Mouse (Mus musculus) liver, embryonic 13.5 days (tissue): ENCODE data around the gene Hccs. TPM values are rescaled to one million over a fixed set of nuclear protein-coding genes. Genes with fewer than 3 reads are reported as not detected.
"Not testable (repeated sequence)": the region's sequence is repeated elsewhere in the genome, so short reads cannot be mapped to it uniquely, and the experiment has no call there.

Experiments
- ATAC-seq: fragments of 200-750 bp; cut with Nextera tagmentation; 2 replicates; pipeline ENCODE4 v1.8.0; 2017; ENCODE audit warnings: low read depth, mild to moderate bottlenecking, moderate number of reproducible peaks, moderate library complexity
- DNase-seq: peaks from one replicate; pipeline ENCODE4 v3.0.0; 2022
- H3K27ac ChIP-seq: fragments of 300-500 bp; sonication (generic); 2 replicates; pipeline ENCODE4 v1.5.1; 2015; ENCODE audit warnings: moderate library complexity, mild to moderate bottlenecking, inconsistent platforms
- H3K27me3 ChIP-seq: fragments of 300-500 bp; sonication (generic); 2 replicates; pipeline ENCODE4 v1.6.1; 2015; ENCODE audit warnings: mild to moderate bottlenecking, inconsistent platforms
- H3K36me3 ChIP-seq: fragments of 300-500 bp; sonication (generic); 2 replicates; pipeline ENCODE4 v1.6.1; 2015; ENCODE audit warnings: mild to moderate bottlenecking, inconsistent platforms
- H3K4me1 ChIP-seq: fragments of 300-500 bp; sonication (generic); replicated peaks from 2 replicates; pipeline ENCODE4 v1.6.1; 2015; ENCODE audit warnings: inconsistent platforms
- H3K4me2 ChIP-seq: fragments of 300-500 bp; sonication (generic); 2 replicates; pipeline ENCODE4 v1.6.1; 2015; ENCODE audit warnings: inconsistent platforms, mild to moderate bottlenecking, moderate library complexity
- H3K4me3 ChIP-seq: fragments of 300-500 bp; sonication (generic); replicated peaks from 2 replicates; pipeline ENCODE4 v1.5.1; 2015; ENCODE audit warnings: mild to moderate bottlenecking, inconsistent platforms
- H3K9ac ChIP-seq: fragments of 300-500 bp; sonication (generic); 2 replicates; pipeline ENCODE4 v1.6.1; 2015; ENCODE audit warnings: mild to moderate bottlenecking, inconsistent platforms
- H3K9me3 ChIP-seq: fragments of 300-500 bp; sonication (generic); replicated peaks from 2 replicates; pipeline ENCODE4 v1.6.1; 2016; ENCODE audit warnings: inconsistent platforms
- WGBS: fragments of 180-500 bp; shearing (Covaris S2); methylation state at CpG from one replicate; pipeline ENCODE4 v1.1.7; 2015; ENCODE audit not compliant: insufficient replicate concordance; 5-methylcytosine and 5-hydroxymethylcytosine counted together
- polyA plus RNA-seq: library from polyadenylated mRNA; unstranded; fragments of >200 nt; fragmentation: Nextera tagmentation; extraction: Ambion mirVana; gene quantifications from 2 replicates; pipeline ENCODE4 v1.2.1, GENCODE M21; 2015

Gene Hccs
- 16.7 and 19.8 TPM in 2 replicates for polyA plus RNA-seq

DNA sequence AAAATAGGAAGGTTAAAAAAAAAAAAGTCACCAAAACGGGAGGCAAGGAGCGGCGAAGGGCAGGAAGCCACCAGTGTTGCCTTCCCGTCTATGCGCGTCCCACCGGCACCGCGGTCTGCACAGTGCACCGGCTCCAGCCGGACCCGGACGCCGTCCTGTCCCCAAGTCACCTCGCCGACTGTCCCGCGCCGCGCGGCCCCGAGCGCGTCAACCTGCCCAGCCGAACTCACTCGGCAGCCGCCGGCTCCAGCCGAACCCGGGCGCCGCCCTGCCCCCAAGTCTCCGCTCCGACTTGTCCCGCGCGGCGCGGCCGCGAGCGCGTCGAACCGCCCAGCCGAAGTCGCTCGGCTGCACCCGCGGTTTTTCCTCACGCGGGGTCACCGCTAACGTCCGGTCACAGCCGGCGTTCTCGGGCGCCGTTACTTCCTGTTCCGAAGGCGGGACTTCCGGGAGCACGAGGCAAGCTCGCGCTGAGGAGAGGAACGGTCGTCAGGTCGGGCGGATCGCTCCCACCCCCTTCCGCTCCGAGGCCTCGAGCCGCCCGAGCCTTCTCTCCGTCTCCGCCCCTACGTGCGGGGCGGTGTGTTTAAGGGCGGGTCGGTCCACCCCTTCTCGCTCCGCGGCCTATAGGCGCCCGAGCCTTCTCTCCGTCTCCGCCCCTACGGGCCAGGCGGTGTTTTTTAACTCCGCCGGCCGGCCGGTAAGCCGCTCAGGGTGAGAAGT lies at the start of gene Hccs:
Hccs (minus strand) TSS at position 428 of the 723 bp plus-strand sequence.
- peak; percentile 86 for DNase-seq
- peaks cover 13% of the 10 kb centered on the region for H3K4me1 ChIP-seq
- 20% methylated on average over 89 of the region's 97 CpGs for WGBS
- peak; percentile 100 for ATAC-seq
- peak within 1 kb of the TSS; percentile 83 for H3K27ac ChIP-seq
- no peaks in the 10 kb centered on the region for H3K27me3 ChIP-seq
- peak within 1 kb of the TSS; percentile 71 for H3K4me3 ChIP-seq
- peak within 1 kb of the TSS; percentile 80 for H3K9ac ChIP-seq
- peak within 1 kb of the TSS; percentile 69 for H3K4me2 ChIP-seq
- H3K9me3 ChIP-seq = no peaks in the 10 kb centered on the region
- peaks cover 6% of the 10 kb centered on the region; the same call in 1 of the 2 replicates for H3K36me3 ChIP-seq

DNA sequence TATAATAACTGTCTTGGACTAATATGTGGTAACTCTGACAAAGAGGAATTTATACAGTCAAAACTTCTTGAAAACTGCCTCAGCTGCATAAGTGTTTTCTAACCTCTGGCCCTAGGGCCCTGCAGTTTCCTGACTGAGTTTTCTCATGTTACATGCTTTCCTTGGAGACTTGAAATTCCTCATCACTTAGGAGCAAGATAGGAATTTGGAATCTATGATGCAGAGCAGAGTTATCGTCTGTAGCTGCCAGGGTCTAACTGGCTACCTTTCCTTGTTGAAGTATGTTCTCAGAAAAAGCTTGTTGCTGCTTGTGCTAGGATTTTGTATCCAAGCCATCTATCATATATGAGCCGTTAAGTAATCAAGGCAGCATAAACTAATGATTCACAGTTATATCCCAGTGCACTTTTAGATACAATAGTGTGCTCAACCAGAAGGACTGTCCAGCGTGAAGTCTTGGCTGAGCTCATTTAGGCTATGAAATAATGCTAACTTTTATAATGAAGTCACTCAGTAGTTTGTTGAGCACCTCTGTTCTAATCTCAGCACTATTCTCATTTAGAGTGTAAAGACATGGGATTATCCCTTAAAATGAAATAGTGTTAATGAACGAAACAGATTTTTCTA lies 37.1 kb upstream of the Hccs start:
- Histone ChIP-seq H3K9ac (no peak overlapping the region), H3K4me2 (no peak overlapping the region), H3K4me3 (no peak overlapping the region), H3K27ac (no peak overlapping the region), H3K27me3 (no peaks in the 10 kb centered on the region), H3K36me3 (no peaks in the 10 kb centered on the region), H3K4me1 (no peaks in the 10 kb centered on the region), H3K9me3 (no peaks in the 10 kb centered on the region)
- 59% methylated on average over 4 of the region's 4 CpGs for WGBS
- no peak for DNase-seq
- no peak for ATAC-seq

DNA sequence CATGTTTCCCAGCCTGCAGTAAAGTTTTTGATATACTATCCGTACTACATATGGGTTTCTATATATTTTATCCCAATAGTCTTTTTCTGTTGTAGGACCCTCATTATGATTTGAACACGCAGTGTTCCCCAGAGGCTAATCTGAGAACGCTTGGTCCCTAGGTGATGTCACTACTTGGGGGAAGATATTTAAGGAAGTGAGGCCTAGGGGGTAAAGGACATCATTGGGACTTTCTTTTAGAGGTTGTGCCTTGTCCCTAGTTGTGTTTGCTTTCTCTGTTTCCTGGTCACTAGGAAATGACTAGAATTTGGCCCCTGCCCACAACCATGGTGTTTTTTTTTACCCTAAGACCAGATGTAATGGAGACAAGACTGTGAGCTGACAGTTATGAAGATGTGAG lies 18.0 kb upstream of the Hccs start:
- Histone ChIP-seq H3K9me3 (no peaks in the 10 kb centered on the region), H3K9ac (no peak overlapping the region), H3K27me3 (no peaks in the 10 kb centered on the region), H3K4me1 (no peaks in the 10 kb centered on the region), H3K4me2 (no peak overlapping the region), H3K4me3 (no peak overlapping the region), H3K27ac (no peak overlapping the region), H3K36me3 (no peaks in the 10 kb centered on the region)
- WGBS = 51% methylated on average over 3 of the region's 3 CpGs
- DNase-seq (no peak), ATAC-seq (no peak)

- Histone ChIP-seq H3K27me3 (no peaks in the 10 kb centered on the region), H3K27ac (no peak overlapping the region), H3K4me2 (no peak overlapping the region), H3K4me1 (no peaks in the 10 kb centered on the region), H3K36me3 (no peaks in the 10 kb centered on the region), H3K4me3 (no peak overlapping the region), H3K9me3 (no peaks in the 10 kb centered on the region), H3K9ac (no peak overlapping the region)
- ATAC-seq = no peak
- no peak for DNase-seq
Observed at GRCm38 (mm10) chrX:169337559-169337958, 17.4 kb upstream of the Hccs start.

GRCm38 (mm10) chrX:169332264-169332663 lies 12.1 kb upstream of the Hccs start:
- Histone ChIP-seq H3K4me1 (no peaks in the 10 kb centered on the region), H3K4me2 (no peak overlapping the region), H3K4me3 (no peak overlapping the region), H3K36me3 (no peaks in the 10 kb centered on the region), H3K27me3 (no peaks in the 10 kb centered on the region), H3K9me3 (no peaks in the 10 kb centered on the region), H3K27ac (no peak overlapping the region), H3K9ac (no peak overlapping the region)
- 32% methylated on average over 3 of the region's 3 CpGs for WGBS
- DNase-seq (no peak), ATAC-seq (no peak)

DNA sequence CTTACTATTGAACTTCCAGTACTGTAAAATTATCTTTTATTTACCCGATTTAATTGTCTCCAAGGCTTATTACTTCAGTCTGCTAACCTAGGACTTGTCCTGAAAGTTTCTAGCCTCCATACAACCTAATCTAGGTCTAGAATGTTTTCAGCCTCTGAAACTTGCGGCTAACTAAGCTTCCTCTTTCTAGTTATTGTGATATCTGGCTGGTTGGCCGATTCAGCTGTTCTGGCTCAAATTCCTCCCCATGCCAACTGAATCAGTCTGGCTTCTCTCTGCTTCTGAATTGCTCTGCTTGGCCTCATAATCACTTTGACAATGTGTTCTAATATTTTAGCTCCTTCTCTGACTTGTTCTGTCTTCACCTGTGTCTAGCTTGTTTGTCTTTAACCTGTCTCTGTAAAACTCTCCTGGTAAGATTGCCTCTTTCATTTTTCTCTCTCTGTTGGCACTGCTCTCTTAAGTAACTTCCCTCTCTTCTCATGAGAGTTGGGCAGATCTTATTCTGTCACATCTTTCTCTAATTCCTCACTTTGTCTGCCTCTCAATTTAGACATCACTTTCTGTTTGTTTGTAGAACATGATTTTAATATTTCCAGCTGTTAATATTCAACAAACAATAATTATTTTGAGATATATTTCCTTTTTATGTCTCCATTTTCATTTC lies 5.9 kb upstream of the Hccs start:
- DNase-seq = no peak
- Histone ChIP-seq H3K4me2 (no peak overlapping the region), H3K27ac (no peak overlapping the region), H3K27me3 (no peaks in the 10 kb centered on the region), H3K36me3 (no peaks in the 10 kb centered on the region), H3K4me1 (no peaks in the 10 kb centered on the region), H3K9me3 (no peaks in the 10 kb centered on the region), H3K9ac (no peak overlapping the region), H3K4me3 (no peak overlapping the region)
- WGBS = 39% methylated on average over 3 of the region's 3 CpGs
- no peak for ATAC-seq

GRCm38 (mm10) chrX:169320668-169321005 lies 465 bp upstream of the Hccs start:
- H3K9ac ChIP-seq = peak overlapping the region; percentile 41; the same call in 1 of the 2 replicates
- peak overlapping the region; percentile 71 for H3K4me3 ChIP-seq
- peak overlapping the region; percentile 52 for H3K4me2 ChIP-seq
- not testable (repeated sequence) for H3K9me3 ChIP-seq, DNase-seq, H3K36me3 ChIP-seq, H3K27me3 ChIP-seq, H3K27ac ChIP-seq
- peak; percentile 8 for ATAC-seq
- WGBS = 21% methylated on average over 15 of the region's 15 CpGs
- H3K4me1 ChIP-seq = peaks cover 13% of the 10 kb centered on the region

GRCm38 (mm10) chrX:169319066-169319760 lies 959 bp downstream of the Hccs start:
- no peaks in the 10 kb centered on the region for H3K9me3 ChIP-seq
- H3K4me2 ChIP-seq = peak overlapping the region; percentile 69
- H3K4me3 ChIP-seq = peak overlapping the region; percentile 71
- peak overlapping the region; percentile 83 for H3K27ac ChIP-seq
- H3K36me3 ChIP-seq = peaks cover 11% of the 10 kb centered on the region; the same call in 1 of the 2 replicates
- no peaks in the 10 kb centered on the region for H3K27me3 ChIP-seq
- ATAC-seq (no peak), DNase-seq (no peak)
- H3K9ac ChIP-seq = peak overlapping the region; percentile 80
- WGBS = 36% methylated on average over 12 of the region's 12 CpGs
- peaks cover 13% of the 10 kb centered on the region for H3K4me1 ChIP-seq

DNA sequence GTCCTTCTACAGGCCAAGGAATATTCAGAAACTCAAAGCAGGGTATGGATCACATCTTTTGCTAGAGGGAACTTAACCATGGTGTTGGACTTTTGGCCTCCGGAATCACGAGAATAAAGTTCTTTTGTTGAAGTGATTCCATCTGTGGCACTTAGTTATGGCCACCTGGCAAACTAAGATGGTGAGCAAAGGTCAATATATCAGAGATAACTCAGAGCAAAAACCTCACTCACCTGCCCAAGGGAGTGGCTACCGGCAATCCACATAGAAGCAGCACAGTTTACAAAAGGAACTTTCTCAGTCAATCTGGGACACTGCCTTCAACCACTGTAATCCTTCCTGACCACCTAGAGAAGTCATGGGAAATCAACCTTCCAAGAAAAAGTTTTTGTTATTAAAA lies 11.6 kb downstream of the Hccs start:
- no peaks in the 10 kb centered on the region for H3K4me1 ChIP-seq
- no peaks in the 10 kb centered on the region for H3K9me3 ChIP-seq
- WGBS = 80% methylated on average over 3 of the region's 3 CpGs
- no peak overlapping the region for H3K4me2 ChIP-seq
- no peak for ATAC-seq
- H3K27ac ChIP-seq = no peak overlapping the region
- H3K9ac ChIP-seq = no peak overlapping the region
- H3K36me3 ChIP-seq = peaks cover 9% of the 10 kb centered on the region
- H3K4me3 ChIP-seq = no peak overlapping the region
- no peak for DNase-seq
- H3K27me3 ChIP-seq = no peaks in the 10 kb centered on the region

DNA sequence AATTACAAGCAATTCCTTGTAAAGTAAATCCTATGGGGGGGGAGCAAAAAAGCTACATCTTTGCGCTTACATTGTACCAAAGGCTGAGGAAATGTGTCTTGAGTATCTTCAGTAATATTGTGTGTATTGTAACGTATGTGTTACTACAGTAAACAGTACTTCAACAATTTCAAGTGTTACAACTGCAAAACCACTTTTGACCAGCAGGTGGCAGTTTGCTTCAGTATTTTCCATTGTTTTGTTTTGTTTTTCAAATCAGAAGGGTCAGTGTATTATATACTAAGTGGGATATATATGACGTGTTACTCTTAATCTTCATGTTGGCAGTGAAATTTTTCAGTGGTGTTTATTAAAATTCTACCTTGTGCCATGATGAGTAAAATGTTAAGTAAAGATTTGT lies 16.2 kb downstream of the Hccs start:
- Histone ChIP-seq H3K27me3 (no peaks in the 10 kb centered on the region), H3K4me1 (no peaks in the 10 kb centered on the region), H3K4me3 (no peak overlapping the region), H3K9ac (no peak overlapping the region), H3K36me3 (no peaks in the 10 kb centered on the region), H3K27ac (no peak overlapping the region), H3K4me2 (no peak overlapping the region), H3K9me3 (no peaks in the 10 kb centered on the region)
- ATAC-seq = no peak
- DNase-seq = no peak
- 41% methylated on average over 3 of the region's 3 CpGs for WGBS

GRCm38 (mm10) chrX:169302271-169303045 lies 17.7 kb downstream of the Hccs start:
- Histone ChIP-seq H3K27me3 (no peaks in the 10 kb centered on the region), H3K4me2 (no peak overlapping the region), H3K4me3 (no peak overlapping the region), H3K36me3 (no peaks in the 10 kb centered on the region), H3K9me3 (no peaks in the 10 kb centered on the region), H3K9ac (no peak overlapping the region), H3K27ac (no peak overlapping the region), H3K4me1 (no peaks in the 10 kb centered on the region)
- 67% methylated on average over 26 of the region's 26 CpGs for WGBS
- DNase-seq (no peak), ATAC-seq (no peak)
